Mouse (Mus musculus) kidney, embryonic 15.5 days (tissue): ENCODE data around the gene Epx. TPM values are rescaled to one million over a fixed set of nuclear protein-coding genes. Genes with fewer than 3 reads are reported as not detected.

ENCODE experiments used
- ATAC-seq: fragments of 200-750 bp; cut with Nextera tagmentation; replicated peaks from 2 replicates; pipeline ENCODE4 v1.8.0; 2017; ENCODE audit warnings: moderate TSS enrichment; ENCODE audit not compliant: low FRiP score
- H3K27ac ChIP-seq: fragments of 300-500 bp; sonication (generic); 2 replicates; pipeline ENCODE4 v1.5.1; 2015; ENCODE audit warnings: mild to moderate bottlenecking, inconsistent platforms
- H3K27me3 ChIP-seq: fragments of 300-500 bp; sonication (generic); 2 replicates; pipeline ENCODE4 v1.6.1; 2015; ENCODE audit warnings: inconsistent platforms
- H3K36me3 ChIP-seq: fragments of 300-500 bp; sonication (generic); 2 replicates; pipeline ENCODE4 v1.6.1; 2015; ENCODE audit warnings: inconsistent platforms
- H3K4me1 ChIP-seq: fragments of 300-500 bp; sonication (generic); 2 replicates; pipeline ENCODE4 v1.6.1; 2015; ENCODE audit warnings: inconsistent platforms
- H3K4me2 ChIP-seq: fragments of 300-500 bp; sonication (generic); 2 replicates; pipeline ENCODE4 v1.6.1; 2015; ENCODE audit warnings: moderate library complexity, mild to moderate bottlenecking, inconsistent platforms
- H3K4me3 ChIP-seq: fragments of 300-500 bp; sonication (generic); replicated peaks from 2 replicates; pipeline ENCODE4 v1.5.1; 2015; ENCODE audit warnings: mild to moderate bottlenecking, inconsistent platforms
- H3K9ac ChIP-seq: fragments of 300-500 bp; sonication (generic); 2 replicates; pipeline ENCODE4 v1.6.1; 2015; ENCODE audit warnings: mild to moderate bottlenecking, inconsistent platforms
- H3K9me3 ChIP-seq: fragments of 300-500 bp; sonication (generic); replicated peaks from 2 replicates; pipeline ENCODE4 v1.6.1; 2016; ENCODE audit warnings: inconsistent platforms
- WGBS: fragments of 180-500 bp; shearing (Covaris S2); methylation state at CpG from one replicate; pipeline ENCODE4 v1.1.7; 2015; ENCODE audit warnings: mixed read lengths; 5-methylcytosine and 5-hydroxymethylcytosine counted together
- polyA plus RNA-seq: library from polyadenylated mRNA; unstranded; fragments of >200 nt; fragmentation: Nextera tagmentation; extraction: Ambion mirVana; gene quantifications from 2 replicates; pipeline ENCODE4 v1.2.1, GENCODE M21; 2015

The Epx gene
- polyA plus RNA-seq, 1 experiment from 2014 or later = 0.47 TPM

GRCm38 (mm10) chr11:87821502-87821901 lies 53.8 kb downstream of the Epx start:
- ATAC-seq = no peak
- Histone ChIP-seq H3K4me1 (peaks cover 7% of the 10 kb centered on the region), H3K27me3 (peaks cover 10% of the 10 kb centered on the region; the same call in 1 of the 2 replicates), H3K27ac (no peak overlapping the region), H3K9me3 (no peaks in the 10 kb centered on the region), H3K36me3 (no peaks in the 10 kb centered on the region), H3K9ac (no peak overlapping the region), H3K4me2 (no peak overlapping the region), H3K4me3 (no peak overlapping the region)
- WGBS = 47% methylated on average over 5 of the region's 5 CpGs

GRCm38 (mm10) chr11:87817443-87817773 lies 57.9 kb downstream of the Epx start:
- WGBS = 28% methylated on average over 4 of the region's 4 CpGs
- Histone ChIP-seq H3K27me3 (peaks cover 22% of the 10 kb centered on the region), H3K27ac (no peak overlapping the region), H3K4me1 (peaks cover 7% of the 10 kb centered on the region), H3K4me2 (peak overlapping the region; percentile 69), H3K9ac (0 out of 2 replicates have a peak overlapping the region, but pooled peaks have one; percentile 11), H3K9me3 (no peaks in the 10 kb centered on the region), H3K36me3 (no peaks in the 10 kb centered on the region), H3K4me3 (peak overlapping the region; percentile 40)
- ATAC-seq = no peak

- ATAC-seq = 0 out of 2 replicates have a peak, but pooled peaks have one; percentile 29
- H3K27ac ChIP-seq = no peak overlapping the region
- peaks cover 7% of the 10 kb centered on the region for H3K4me1 ChIP-seq
- H3K4me3 ChIP-seq = peak overlapping the region; percentile 40
- WGBS = 4% methylated on average over 30 of the region's 31 CpGs
- no peaks in the 10 kb centered on the region for H3K36me3 ChIP-seq
- peaks cover 22% of the 10 kb centered on the region for H3K27me3 ChIP-seq
- H3K9me3 ChIP-seq = no peaks in the 10 kb centered on the region
- H3K4me2 ChIP-seq = peak overlapping the region; percentile 69
- 0 out of 2 replicates have a peak overlapping the region, but pooled peaks have one; percentile 11 for H3K9ac ChIP-seq
Measured at GRCm38 (mm10) chr11:87816707-87817442, 58.5 kb downstream of the Epx start.

- Histone ChIP-seq H3K27me3 (peaks cover 22% of the 10 kb centered on the region), H3K9ac (no peak overlapping the region), H3K27ac (no peak overlapping the region), H3K9me3 (no peaks in the 10 kb centered on the region), H3K4me2 (no peak overlapping the region), H3K36me3 (no peaks in the 10 kb centered on the region), H3K4me1 (peaks cover 7% of the 10 kb centered on the region), H3K4me3 (no peak overlapping the region)
- WGBS = 75% methylated on average over 8 of the region's 8 CpGs
- ATAC-seq = no peak
Measured at GRCm38 (mm10) chr11:87814831-87815230, 60.5 kb downstream of the Epx start.

Other genes with a start within 250 kb of the Epx start
- gene Rnf43, start 212.8 kb downstream of the Epx start, polyA plus RNA-seq = 6.7 and 6.8 TPM in 2 replicates
- 164 and 168 TPM in 2 replicates for gene Supt4a, start 138.0 kb downstream of the Epx start, polyA plus RNA-seq
- gene Tspoap1, start 115.0 kb downstream of the Epx start, polyA plus RNA-seq = 4.4 and 5.1 TPM in 2 replicates
- 4.2 and 5.7 TPM in 2 replicates for gene Mpo, start 82.0 kb downstream of the Epx start, polyA plus RNA-seq
- 0.44 TPM in 1 of 2 replicates, not detected in the other for gene Lpo, start 47.2 kb downstream of the Epx start, polyA plus RNA-seq
- gene Mks1, start 22.3 kb downstream of the Epx start, polyA plus RNA-seq = 16.9 and 18.7 TPM in 2 replicates
- not detected in 2 replicates for gene Olfr462, start 16.7 kb upstream of the Epx start, polyA plus RNA-seq
- gene Olfr463, start 21.9 kb upstream of the Epx start, polyA plus RNA-seq = not detected in 2 replicates
- not detected in 2 replicates for gene Olfr464, start 45.4 kb upstream of the Epx start, polyA plus RNA-seq
- 22.9 and 25.0 TPM in 2 replicates for gene Dynll2, start 112.0 kb upstream of the Epx start, polyA plus RNA-seq
- gene Srsf1, start 171.8 kb upstream of the Epx start, polyA plus RNA-seq = 320 and 328 TPM in 2 replicates
- 42.5 and 42.8 TPM in 2 replicates for gene Vezf1, start 192.7 kb upstream of the Epx start, polyA plus RNA-seq
- gene Cuedc1, start 222.5 kb upstream of the Epx start, polyA plus RNA-seq = 18.8 and 23.4 TPM in 2 replicates